20 mouse cellular contexts compared by ENCODE assay signal in the genomic region with DNA sequence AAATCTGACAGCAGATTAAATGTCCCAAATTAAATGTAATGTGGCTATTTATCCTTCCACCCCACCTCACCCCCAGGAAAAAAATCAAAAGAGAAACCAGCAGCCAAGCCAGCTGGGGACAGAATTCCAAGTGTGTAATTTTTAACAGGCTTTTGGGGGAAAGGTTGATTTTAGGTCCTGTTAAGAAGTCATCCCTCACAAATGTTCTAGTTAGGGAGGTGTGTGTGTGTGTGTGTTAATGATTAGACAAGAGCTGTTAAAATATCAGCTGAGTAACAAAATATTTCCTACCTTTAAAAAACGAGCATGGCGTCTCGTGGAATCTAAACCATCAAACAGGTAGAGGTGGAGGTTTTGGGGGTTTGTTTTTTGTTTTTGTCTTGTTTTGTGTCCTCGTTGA. TPM values are rescaled to one million over a fixed set of nuclear protein-coding genes. Genes with fewer than 3 reads are reported as not detected.
DNase-seq lines count a peak whose midpoint lies in the region; ATAC-seq and TF ChIP-seq lines count a peak whose summit lies in the region.
"Had no signal": no experiment of that assay in that cellular context is flagged by ENCODE, and none has a peak within 500 bp of the region (broad histone marks: within the 10 kb centered on the region; RNA-seq: fewer than 3 reads in every experiment).

No protein-coding gene starts in this region.

- peak; percentile 45 for DNase-seq in kidney, adult 11 months
- DNase-seq in kidney, adult 18-20 months, result no peak
- peak; percentile 65 for DNase-seq in adipocyte (ENCODE audit: low spot score)
- DNase-seq in kidney, postnatal 0 days (ENCODE audit: low spot score), result no peak
- no peak for DNase-seq in cerebellum, postnatal 10 days
- no peak for DNase-seq in adrenal gland, postnatal 4 days (ENCODE audit: low spot score in 2 of 2)
- DNase-seq: B cell, adult 2 months; cerebellum, adult 9-10 months; gastrocnemius, postnatal 25 days; heart, adult 2 months; thymus, postnatal 25 days had no signal

- H3K27me3 ChIP-seq in kidney, postnatal 0 days (ENCODE audit: insufficient read depth, low read length), result no peaks in the 10 kb centered on the region
- H3K27me3 ChIP-seq in liver, embryonic 16.5 days (ENCODE audit: control insufficient read depth, insufficient read depth, low read depth, low read length), result no peaks in the 10 kb centered on the region
- H3K27me3 ChIP-seq: embryonic facial prominence, embryonic 12.5 days; forebrain, embryonic 13.5 days; hindbrain, embryonic 12.5 days; midbrain, embryonic 12.5 days; neural tube, embryonic 12.5 days had no signal

- H3K4me3 ChIP-seq in kidney, postnatal 0 days (replicated peaks; ENCODE audit: low read depth, low read length), result no peak overlapping the region
- 0 out of 2 replicates have a peak overlapping the region, but pooled peaks have one; percentile 13 for H3K4me3 ChIP-seq in liver, embryonic 16.5 days (ENCODE audit: low read depth, low read length)
- H3K4me3 ChIP-seq: embryonic facial prominence, embryonic 12.5 days; erythroblast, embryonic 14.5 days; forebrain, embryonic 13.5 days; heart, adult 2 months; hindbrain, embryonic 12.5 days; midbrain, embryonic 12.5 days; neural tube, embryonic 12.5 days had no signal

- no peaks in the 10 kb centered on the region for H3K9me3 ChIP-seq in kidney, postnatal 0 days (replicated peaks; ENCODE audit: low read length)
- no peaks in the 10 kb centered on the region for H3K9me3 ChIP-seq in liver, embryonic 16.5 days (replicated peaks; ENCODE audit: control insufficient read depth, low read length)
- H3K9me3 ChIP-seq: embryonic facial prominence, embryonic 12.5 days; forebrain, embryonic 13.5 days; hindbrain, embryonic 12.5 days; midbrain, embryonic 12.5 days; neural tube, embryonic 12.5 days had no signal

- H3K4me1 ChIP-seq in kidney, postnatal 0 days (replicated peaks; ENCODE audit: insufficient read depth, low read length), result peaks cover 10% of the 10 kb centered on the region
- H3K4me1 ChIP-seq in liver, embryonic 16.5 days (ENCODE audit: control insufficient read depth, low read depth, low read length), result peaks cover 6% of the 10 kb centered on the region
- H3K4me1 ChIP-seq: forebrain, embryonic 13.5 days; hindbrain, embryonic 12.5 days; midbrain, embryonic 12.5 days; neural tube, embryonic 12.5 days had no signal

- peak overlapping the region; percentile 39 for H3K4me2 ChIP-seq in kidney, postnatal 0 days (ENCODE audit: low read length)
- H3K4me2 ChIP-seq in liver, embryonic 16.5 days (ENCODE audit: low read depth, low read length), result peak overlapping the region; percentile 19
- H3K4me2 ChIP-seq: embryonic facial prominence, embryonic 12.5 days; forebrain, embryonic 13.5 days; hindbrain, embryonic 12.5 days; midbrain, embryonic 12.5 days; neural tube, embryonic 12.5 days had no signal

- 0 out of 2 replicates have a peak, but pooled peaks have one; percentile 30 for ATAC-seq in kidney, postnatal 0 days (replicated peaks; ENCODE audit: low FRiP score, low read depth)
- ATAC-seq in liver, embryonic 16.5 days (ENCODE audit: low read depth), result peak; percentile 52; the same call in 1 of the 2 replicates
- ATAC-seq: forebrain, embryonic 13.5 days; inflammation-experienced regulatory T-cells, adult 6 months; lung, postnatal 0 days had no signal

- WGBS in kidney, postnatal 0 days, result 44% methylated on average over 4 of the region's 4 CpGs
- whole genome bisulfite sequencing in liver, embryonic 16.5 days (ENCODE audit: insufficient replicate concordance), result 41% methylated on average over 4 of the region's 4 CpGs

- H3K27ac ChIP-seq in kidney, postnatal 0 days, result peak overlapping the region; percentile 71
- H3K27ac ChIP-seq in liver, embryonic 16.5 days (ENCODE audit: low read length), result peak overlapping the region; percentile 46
- H3K27ac ChIP-seq: embryonic facial prominence, embryonic 12.5 days; forebrain, embryonic 13.5 days; hindbrain, embryonic 12.5 days; midbrain, embryonic 12.5 days; neural tube, embryonic 12.5 days had no signal

- H3K9ac ChIP-seq in kidney, postnatal 0 days (ENCODE audit: low read depth, low read length), result no peak overlapping the region
- H3K9ac ChIP-seq in liver, embryonic 16.5 days (ENCODE audit: low read depth, low read length), result no peak overlapping the region
- H3K9ac ChIP-seq: embryonic facial prominence, embryonic 12.5 days; forebrain, embryonic 13.5 days; hindbrain, embryonic 12.5 days; midbrain, embryonic 12.5 days; neural tube, embryonic 12.5 days had no signal

- no peaks in the 10 kb centered on the region for H3K36me3 ChIP-seq in kidney, postnatal 0 days (ENCODE audit: insufficient read depth, low read length)
- H3K36me3 ChIP-seq in liver, embryonic 16.5 days (ENCODE audit: control insufficient read depth, insufficient read depth), result no peaks in the 10 kb centered on the region
- H3K36me3 ChIP-seq: embryonic facial prominence, embryonic 12.5 days; hindbrain, embryonic 12.5 days; midbrain, embryonic 12.5 days; neural tube, embryonic 12.5 days had no signal

- TF ChIP-seq CTCF in kidney, postnatal 0 days (IDR thresholded peaks at IDR 0.05; ENCODE audit: low read depth), result no peak

RNA-seq across cellular contexts. Expression of gene Arhgap29, which starts 49.1 kb away (rescaled TPM):
- 36.2 and 38.5 TPM in 2 replicates for polyA plus RNA-seq in kidney, postnatal 0 days (2015; fragmentation: Nextera tagmentation; extraction: Ambion mirVana)
- polyA plus RNA-seq in liver, embryonic 16.5 days (2015; fragmentation: Nextera tagmentation; extraction: Ambion mirVana), result 7.0 and 7.3 TPM in 2 replicates
- 10 to 100 TPM; 82.8 to 88.0 TPM for total RNA-seq in adrenal gland, postnatal 4 days (2021)
- polyA plus RNA-seq: erythroblast, embryonic 14.5 days had no signal

Comparison
In these comparisons a context has a peak if more than half of its experiments do, and no peak if none do; other contexts are left out.
1. DNase-seq: peak in kidney, adult 11 months (single experiment) and adipocyte (single experiment); none in kidney, adult 18-20 months (single experiment), kidney, postnatal 0 days (single experiment), cerebellum, postnatal 10 days (0 of 2) and adrenal gland, postnatal 4 days (0 of 2).